Mouse (Mus musculus): ENCODE measurements around the gene Nkx2-1.

GRCm38 (mm10) chr12:56518221-56518620, 18.5 kb downstream of the Nkx2-1 start:
- TF ChIP-seq POLR2A (IDR thresholded peaks at IDR 0.05; ENCODE audit: low read depth, low read length) (no peak), CTCF (IDR thresholded peaks at IDR 0.05; ENCODE audit: borderline replicate concordance, insufficient read depth, low read length) (no peak)

All from embryonic fibroblast, embryonic 13.5 days (primary cell).